Mouse (Mus musculus): Measurements from ENCODE around the gene Egfl7. TPM values are rescaled to one million over a fixed set of nuclear protein-coding genes. Genes with fewer than 3 reads are reported as not detected.

Egfl7 gene
- polyA plus RNA-seq, 1 experiment = 13.7 TPM

GRCm38 (mm10) chr2:26595725-26596435, 16.1 kb downstream of the Egfl7 start:
- TF ChIP-seq POLR2A (IDR thresholded peaks at IDR 0.05; ENCODE audit: low read depth, low read length) (no peak), CTCF (IDR thresholded peaks at IDR 0.05; ENCODE audit: borderline replicate concordance, insufficient read depth, low read length) (no peak)
- Histone ChIP-seq H3K27ac (ENCODE audit: insufficient read depth, low read length) (no peak overlapping the region), H3K4me1 (ENCODE audit: control insufficient read depth, insufficient read depth, low read length) (no peaks in the 10 kb centered on the region), H3K4me3 (ENCODE audit: insufficient read depth, low read length) (no peak overlapping the region)

- Histone ChIP-seq H3K4me1 (ENCODE audit: control insufficient read depth, insufficient read depth, low read length) (no peaks in the 10 kb centered on the region), H3K27ac (ENCODE audit: insufficient read depth, low read length) (no peak overlapping the region), H3K4me3 (ENCODE audit: insufficient read depth, low read length) (no peak overlapping the region)
- no peak for TF ChIP-seq POLR2A (IDR thresholded peaks at IDR 0.05; ENCODE audit: low read depth, low read length)
- no peak for TF ChIP-seq CTCF (IDR thresholded peaks at IDR 0.05; ENCODE audit: borderline replicate concordance, insufficient read depth, low read length)
Measured at GRCm38 (mm10) chr2:26596898-26597297, 17.1 kb downstream of the Egfl7 start.

- Histone ChIP-seq H3K4me3 (ENCODE audit: insufficient read depth, low read length) (no peak overlapping the region), H3K27ac (ENCODE audit: insufficient read depth, low read length) (no peak overlapping the region), H3K4me1 (ENCODE audit: control insufficient read depth, insufficient read depth, low read length) (no peaks in the 10 kb centered on the region)
- TF ChIP-seq POLR2A (IDR thresholded peaks at IDR 0.05; ENCODE audit: low read depth, low read length) (no peak), CTCF (IDR thresholded peaks at IDR 0.05; ENCODE audit: borderline replicate concordance, insufficient read depth, low read length) (no peak)
Measured at GRCm38 (mm10) chr2:26597810-26598209, 18.0 kb downstream of the Egfl7 start.

GRCm38 (mm10) chr2:26598462-26598861, 18.6 kb downstream of the Egfl7 start:
- H3K4me3 ChIP-seq (ENCODE audit: insufficient read depth, low read length) = no peak overlapping the region
- no peak for TF ChIP-seq CTCF (IDR thresholded peaks at IDR 0.05; ENCODE audit: borderline replicate concordance, insufficient read depth, low read length)
- TF ChIP-seq POLR2A (IDR thresholded peaks at IDR 0.05; ENCODE audit: low read depth, low read length) = no peak
- H3K4me1 ChIP-seq (ENCODE audit: control insufficient read depth, insufficient read depth, low read length) = no peaks in the 10 kb centered on the region
- H3K27ac ChIP-seq (ENCODE audit: insufficient read depth, low read length) = no peak overlapping the region

GRCm38 (mm10) chr2:26599965-26600364, 20.2 kb downstream of the Egfl7 start:
- H3K4me3 ChIP-seq (ENCODE audit: insufficient read depth, low read length) = no peak overlapping the region
- H3K4me1 ChIP-seq (ENCODE audit: control insufficient read depth, insufficient read depth, low read length) = no peaks in the 10 kb centered on the region
- TF ChIP-seq CTCF (IDR thresholded peaks at IDR 0.05; ENCODE audit: borderline replicate concordance, insufficient read depth, low read length) (no peak), POLR2A (IDR thresholded peaks at IDR 0.05; ENCODE audit: low read depth, low read length) (no peak)
- H3K27ac ChIP-seq (ENCODE audit: insufficient read depth, low read length) = no peak overlapping the region

- no peaks in the 10 kb centered on the region for H3K4me1 ChIP-seq (ENCODE audit: control insufficient read depth, insufficient read depth, low read length)
- H3K4me3 ChIP-seq (ENCODE audit: insufficient read depth, low read length) = no peak overlapping the region
- TF ChIP-seq CTCF (IDR thresholded peaks at IDR 0.05; ENCODE audit: borderline replicate concordance, insufficient read depth, low read length) = no peak
- no peak for TF ChIP-seq POLR2A (IDR thresholded peaks at IDR 0.05; ENCODE audit: low read depth, low read length)
- no peak overlapping the region for H3K27ac ChIP-seq (ENCODE audit: insufficient read depth, low read length)
Measured at GRCm38 (mm10) chr2:26600664-26601063, 20.9 kb downstream of the Egfl7 start.

- Histone ChIP-seq H3K4me3 (ENCODE audit: insufficient read depth, low read length) (no peak overlapping the region), H3K27ac (ENCODE audit: insufficient read depth, low read length) (no peak overlapping the region), H3K4me1 (ENCODE audit: control insufficient read depth, insufficient read depth, low read length) (no peaks in the 10 kb centered on the region)
- TF ChIP-seq POLR2A (IDR thresholded peaks at IDR 0.05; ENCODE audit: low read depth, low read length) = no peak
- no peak for TF ChIP-seq CTCF (IDR thresholded peaks at IDR 0.05; ENCODE audit: borderline replicate concordance, insufficient read depth, low read length)
Measured at GRCm38 (mm10) chr2:26601595-26601994, 21.8 kb downstream of the Egfl7 start.

GRCm38 (mm10) chr2:26602631-26603030, 22.8 kb downstream of the Egfl7 start:
- Histone ChIP-seq H3K4me1 (ENCODE audit: control insufficient read depth, insufficient read depth, low read length) (no peaks in the 10 kb centered on the region), H3K4me3 (ENCODE audit: insufficient read depth, low read length) (no peak overlapping the region; the same call in 1 of the 2 replicates), H3K27ac (ENCODE audit: insufficient read depth, low read length) (no peak overlapping the region)
- no peak for TF ChIP-seq CTCF (IDR thresholded peaks at IDR 0.05; ENCODE audit: borderline replicate concordance, insufficient read depth, low read length)
- TF ChIP-seq POLR2A (IDR thresholded peaks at IDR 0.05; ENCODE audit: low read depth, low read length) = no peak

- TF ChIP-seq CTCF (IDR thresholded peaks at IDR 0.05; ENCODE audit: borderline replicate concordance, insufficient read depth, low read length) (no peak), POLR2A (IDR thresholded peaks at IDR 0.05; ENCODE audit: low read depth, low read length) (no peak)
- no peak overlapping the region for H3K27ac ChIP-seq (ENCODE audit: insufficient read depth, low read length)
- H3K4me1 ChIP-seq (ENCODE audit: control insufficient read depth, insufficient read depth, low read length) = no peaks in the 10 kb centered on the region
- H3K4me3 ChIP-seq (ENCODE audit: insufficient read depth, low read length) = peak overlapping the region; percentile 55
Measured at GRCm38 (mm10) chr2:26603159-26603558, 23.3 kb downstream of the Egfl7 start.
